Mouse (Mus musculus) embryonic fibroblast, embryonic 13.5 days (primary cell): Measurements from ENCODE around the gene Olfr47.

Source experiments
- CTCF ChIP-seq: IDR thresholded peaks from 2 replicates; pipeline ENCODE4 v1.5.1; 2011; ENCODE audit warnings: mild to moderate bottlenecking, control low read depth, low read length, moderate library complexity, borderline replicate concordance; ENCODE audit not compliant: insufficient read depth
- POLR2A ChIP-seq: IDR thresholded peaks from 2 replicates; pipeline ENCODE4 v1.6.1; 2011; ENCODE audit warnings: low read depth, mild to moderate bottlenecking, control low read depth, low read length, moderate library complexity

DNA sequence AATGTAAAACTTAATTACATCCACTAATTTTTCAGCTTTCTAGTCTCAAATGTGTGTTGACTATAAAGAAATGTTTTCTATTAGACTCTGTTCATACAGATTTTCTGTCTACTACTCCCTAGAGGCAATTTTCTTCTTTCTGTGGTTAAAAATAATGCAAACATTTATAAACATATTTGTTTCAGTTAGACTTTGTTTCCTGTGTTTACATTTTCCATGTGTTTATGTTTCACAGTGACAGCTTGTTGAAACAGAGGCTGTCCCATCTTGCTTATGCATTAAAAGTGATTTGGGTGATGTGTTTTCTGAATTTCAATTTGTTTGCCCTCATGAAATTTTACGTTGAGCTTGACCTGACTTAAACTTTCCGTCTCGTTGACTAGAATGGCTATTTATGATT, 40.3 kb upstream of the Olfr47 start:
- TF ChIP-seq POLR2A (no peak), CTCF (no peak)
